Comparison of ENCODE assay signal across 20 mouse cellular contexts in the genomic region with DNA sequence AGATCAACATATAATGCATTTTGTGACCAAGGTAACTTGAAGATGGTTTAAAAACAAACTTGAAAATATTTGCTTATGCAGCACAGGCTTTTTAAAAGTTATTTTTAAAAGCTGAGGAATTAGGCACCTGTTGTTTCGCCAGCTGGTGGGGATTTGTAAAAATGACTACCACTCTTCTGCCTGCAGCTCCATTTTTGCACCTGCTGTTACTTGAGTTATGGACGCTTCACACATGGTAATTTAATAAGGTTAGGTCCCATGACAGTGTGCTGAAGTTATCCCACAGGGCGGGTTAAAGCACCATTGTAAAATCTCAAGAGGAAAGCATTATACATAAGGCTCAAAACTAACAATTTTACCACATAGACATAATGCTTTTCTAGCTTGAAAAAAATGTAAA. TPM values are rescaled to one million over a fixed set of nuclear protein-coding genes. Genes with fewer than 3 reads are reported as not detected.
"Had no signal": no experiment of that assay in that cellular context is flagged by ENCODE, and none has a peak within 500 bp of the region (broad histone marks: within the 10 kb centered on the region; RNA-seq: fewer than 3 reads in every experiment).

No protein-coding gene starts in this region.

- H3K27me3 ChIP-seq: liver, embryonic 12.5 days; liver, embryonic 15.5 days; lung, embryonic 15.5 days; megakaryocyte, embryonic 14.5 days; midbrain, embryonic 13.5 days had no signal

- H3K36me3 ChIP-seq: liver, embryonic 12.5 days; liver, embryonic 15.5 days; lung, embryonic 15.5 days; midbrain, embryonic 10.5 days; midbrain, embryonic 13.5 days had no signal

- H3K9ac ChIP-seq: liver, embryonic 12.5 days; liver, embryonic 15.5 days; lung, embryonic 15.5 days; midbrain, embryonic 13.5 days had no signal

- H3K4me2 ChIP-seq: liver, embryonic 12.5 days; liver, embryonic 15.5 days; lung, embryonic 15.5 days; midbrain, embryonic 13.5 days had no signal

- H3K4me1 ChIP-seq: liver, embryonic 12.5 days; liver, embryonic 15.5 days; lung, embryonic 15.5 days; megakaryocyte, embryonic 14.5 days; midbrain, embryonic 10.5 days; midbrain, embryonic 13.5 days had no signal

- H3K4me3 ChIP-seq: layer of hippocampus, adult 2 months; liver, embryonic 12.5 days; liver, embryonic 15.5 days; lung, embryonic 15.5 days; megakaryocyte, embryonic 14.5 days; midbrain, embryonic 10.5 days; midbrain, embryonic 13.5 days had no signal

- DNase-seq: kidney, postnatal 25 days; layer of hippocampus, adult 9-11 months; liver; lung, adult 18-20 months; lung, postnatal 10 days; lung, postnatal 36 days; thymus, adult 18-20 months; thymus, postnatal 36 days had no signal

- H3K27ac ChIP-seq: kidney, postnatal 0 days; layer of hippocampus, adult 2 months; liver, embryonic 12.5 days; liver, embryonic 15.5 days; lung, embryonic 15.5 days; midbrain, embryonic 10.5 days; midbrain, embryonic 13.5 days had no signal

- ATAC-seq: liver, embryonic 12.5 days; midbrain, embryonic 13.5 days; midbrain, embryonic 16.5 days had no signal

- H3K9me3 ChIP-seq: liver, embryonic 12.5 days; liver, embryonic 15.5 days; lung, embryonic 15.5 days; megakaryocyte, embryonic 14.5 days; midbrain, embryonic 10.5 days had no signal

RNA-seq across cellular contexts. Expression of a gene that starts 23.1 kb away (rescaled TPM):
- total RNA-seq: monocyte, adult 5-6 weeks had no signal
- polyA plus RNA-seq: midbrain, embryonic 13.5 days; small intestine, adult 2 months; spleen, adult 2 months had no signal
